1 mouse cellular context compared by ENCODE assay signal in the genomic region with DNA sequence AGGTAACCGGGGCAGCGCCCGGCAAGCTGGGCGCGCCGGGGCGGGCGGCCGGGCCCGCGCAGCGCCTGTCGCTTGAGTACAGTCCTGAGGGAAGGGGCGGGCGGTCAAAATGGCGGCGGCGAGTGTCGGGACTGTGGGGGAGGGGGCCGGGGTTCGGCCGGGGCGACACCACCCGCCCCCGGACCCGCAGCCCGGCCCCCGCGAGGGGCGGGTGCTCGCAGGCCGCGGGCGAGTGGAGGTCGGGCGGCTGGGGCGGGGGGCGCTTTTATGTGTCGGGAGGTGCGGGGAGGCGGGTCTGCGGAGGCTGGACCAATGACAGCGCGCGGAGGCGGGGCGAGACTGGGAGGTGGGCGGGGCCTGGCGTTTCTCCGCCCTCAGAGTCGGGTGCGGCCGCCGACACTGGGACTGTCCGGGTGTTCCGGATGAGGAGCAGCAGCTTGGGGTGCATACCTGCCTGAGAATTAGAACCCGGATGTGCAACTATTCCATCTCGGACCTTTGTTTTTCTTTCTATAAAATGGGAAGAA.
TF ChIP-seq lines count a peak whose summit lies in the region.

No protein-coding gene starts in this region.

TF ChIP-seq in CH12.LX, 34 proteins besides CTCF, POLR2A, EP300 and RAD21:
- TF ChIP-seq NRF1 (IDR thresholded peaks at IDR 0.05; ENCODE audit: low read depth, low read length) (peak; percentile 36), ELF1 (IDR thresholded peaks at IDR 0.05; ENCODE audit: low read depth, low read length) (peak; percentile 78), TBP (conservative IDR thresholded peaks at IDR 0.05; ENCODE audit: low read depth, low read length) (peak; percentile 43; the same call in 1 of the 2 replicates), SMC3 (IDR thresholded peaks at IDR 0.05; ENCODE audit: low read depth, low read length) (no peak), MAZ (IDR thresholded peaks at IDR 0.05; ENCODE audit: low read depth, low read length) (peak; percentile 73; the same call in 1 of the 2 replicates), ZMIZ1 (IDR thresholded peaks at IDR 0.05; ENCODE audit: low read depth, low read length) (no peak), NELFE (IDR thresholded peaks at IDR 0.05; ENCODE audit: low read depth, low read length) (peak; percentile 49), KAT2A (IDR thresholded peaks at IDR 0.05; ENCODE audit: insufficient replicate concordance, low read length) (no peak), ETS1 (conservative IDR thresholded peaks at IDR 0.05; ENCODE audit: low read depth, low read length) (no peak), IRF4 (IDR thresholded peaks at IDR 0.05; ENCODE audit: low read depth, low read length) (0 out of 2 replicates have a peak, but pooled peaks have one; percentile 32), BHLHE40 (IDR thresholded peaks at IDR 0.05; ENCODE audit: low read depth, low read length) (no peak)
